Mouse (Mus musculus) frontal cortex, postnatal 25 days (tissue): ENCODE results near the gene Bco1.

Source experiments
- DNase-seq, 2 experiments: peaks; one replicate each; pipeline ENCODE4 v3.0.0; 2022; ENCODE audit warnings: low spot score in 2 of 2

Gene Bco1

GRCm38 (mm10) chr8:117089802-117090201 lies 5.9 kb upstream of the Bco1 start:
- DNase-seq = no peak

DNA sequence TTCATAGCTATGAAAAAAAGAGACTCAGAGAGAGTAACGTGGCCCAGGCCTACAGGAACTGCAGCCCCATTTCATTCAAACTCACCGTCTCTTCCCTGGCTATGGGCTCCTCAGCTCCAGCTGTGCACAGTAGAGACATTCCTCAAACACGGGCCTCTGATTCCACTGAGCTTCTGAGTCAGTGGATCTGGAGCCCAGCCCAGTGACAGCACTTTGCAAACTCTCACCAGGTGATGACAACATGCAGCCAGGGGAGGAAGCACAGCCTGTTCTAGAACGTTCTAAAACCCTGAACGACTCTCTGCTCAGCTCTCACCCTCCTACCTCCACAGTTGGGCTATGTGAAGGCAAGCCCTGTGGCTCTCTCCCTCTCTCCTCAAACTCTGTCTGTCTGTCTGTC lies 1.6 kb upstream of the Bco1 start:
- DNase-seq = peak in 1 of 2 experiments; percentile 17

GRCm38 (mm10) chr8:117097051-117097563 lies 1.5 kb downstream of the Bco1 start:
- no peak for DNase-seq

- no peak for DNase-seq
Observed at GRCm38 (mm10) chr8:117097564-117098191, 2.0 kb downstream of the Bco1 start.

GRCm38 (mm10) chr8:117107533-117107932 lies 11.9 kb downstream of the Bco1 start:
- peak; percentile 65 to 71 for DNase-seq

DNA sequence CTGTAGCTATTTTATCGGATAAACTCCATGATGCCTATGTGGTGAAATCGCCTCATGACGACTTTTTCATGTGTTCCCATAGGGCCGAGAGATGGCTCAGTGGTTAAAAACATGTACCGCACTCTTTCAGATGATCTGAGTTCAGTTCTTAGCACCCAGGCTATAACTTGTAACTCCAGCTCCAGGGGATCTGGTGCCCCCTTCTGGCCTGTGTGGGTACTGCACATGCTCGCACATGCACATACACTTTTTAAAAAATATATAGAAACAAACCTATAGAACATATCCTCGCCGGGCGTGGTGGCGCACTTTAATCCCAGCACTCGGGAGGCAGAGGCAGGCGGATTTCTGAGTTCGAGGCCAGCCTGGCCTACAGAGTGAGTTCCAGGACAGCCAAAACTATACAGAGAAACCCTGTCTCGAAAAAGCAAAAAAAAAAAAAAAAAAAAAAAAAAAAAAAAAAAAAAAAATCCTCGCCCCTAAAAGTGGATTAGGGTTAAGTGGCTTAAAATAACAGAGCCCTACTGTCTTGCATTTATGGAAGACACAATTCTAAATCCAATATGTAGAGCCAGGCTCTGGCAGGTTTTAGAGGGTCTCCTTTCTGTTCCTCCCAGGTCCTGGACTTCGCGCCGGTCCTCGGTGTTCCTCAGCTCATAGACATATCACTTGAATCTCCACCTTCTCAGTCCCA lies 13.5 kb downstream of the Bco1 start:
- DNase-seq = no peak

DNA sequence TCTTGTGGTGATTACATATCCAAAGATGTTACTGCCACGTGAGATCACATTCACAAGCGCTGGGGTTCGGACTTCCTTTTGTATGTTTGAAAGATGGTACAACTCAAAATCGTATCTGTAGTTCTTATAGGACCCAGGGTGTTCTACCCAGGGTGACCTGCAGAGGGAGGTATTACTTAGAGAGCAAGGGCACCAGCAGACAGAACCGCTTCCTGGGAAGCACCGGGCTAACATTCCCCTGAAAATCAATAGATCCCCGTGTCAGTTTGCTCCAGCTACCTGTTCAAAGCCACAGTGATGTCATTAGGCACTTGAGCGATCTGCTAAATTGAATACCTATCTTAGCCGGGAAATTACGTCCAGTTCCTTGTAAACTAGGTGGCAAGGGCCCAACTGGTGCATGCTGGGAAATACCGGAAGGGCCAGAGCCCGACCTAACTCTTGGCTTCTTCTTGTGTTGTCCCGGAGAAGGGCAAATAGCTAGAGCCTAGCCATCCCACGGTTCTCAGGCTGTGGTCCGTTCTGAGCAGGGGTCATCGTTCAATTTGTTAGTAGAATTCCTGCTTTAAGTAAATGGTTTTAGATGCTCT lies 14.2 kb downstream of the Bco1 start:
- peak; percentile 21 to 28 for DNase-seq

GRCm38 (mm10) chr8:117111641-117112040 lies 16.0 kb downstream of the Bco1 start:
- no peak for DNase-seq

DNA sequence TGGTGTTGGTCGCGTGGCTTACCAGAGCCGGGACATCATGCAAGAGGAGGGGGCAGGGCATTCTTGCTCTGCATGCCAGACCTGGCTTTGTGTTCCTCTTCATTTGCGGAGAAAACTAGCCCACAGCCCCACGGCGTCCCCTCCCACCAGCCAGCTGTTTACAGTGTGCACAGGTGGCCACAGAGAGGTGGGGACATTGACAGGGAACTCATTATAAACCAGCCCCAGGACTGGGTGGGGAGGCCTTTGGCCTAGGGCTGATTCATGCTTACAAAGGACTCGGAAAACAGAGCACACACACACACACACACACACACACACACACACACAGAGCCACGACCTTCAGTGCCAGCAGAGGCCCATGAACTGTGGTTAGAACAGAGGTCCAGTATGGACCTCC lies 16.6 kb downstream of the Bco1 start:
- no peak for DNase-seq

GRCm38 (mm10) chr8:117115094-117115493 lies 19.4 kb downstream of the Bco1 start:
- DNase-seq = no peak

- no peak for DNase-seq
Observed at GRCm38 (mm10) chr8:117115676-117116446, 20.2 kb downstream of the Bco1 start.

GRCm38 (mm10) chr8:117116534-117116933 lies 20.9 kb downstream of the Bco1 start:
- DNase-seq = no peak

GRCm38 (mm10) chr8:117118409-117118808 lies 22.8 kb downstream of the Bco1 start:
- DNase-seq = no peak

GRCm38 (mm10) chr8:117121277-117121676 lies 25.6 kb downstream of the Bco1 start:
- DNase-seq = no peak

GRCm38 (mm10) chr8:117123850-117124633 lies 28.4 kb downstream of the Bco1 start:
- DNase-seq = no peak

DNA sequence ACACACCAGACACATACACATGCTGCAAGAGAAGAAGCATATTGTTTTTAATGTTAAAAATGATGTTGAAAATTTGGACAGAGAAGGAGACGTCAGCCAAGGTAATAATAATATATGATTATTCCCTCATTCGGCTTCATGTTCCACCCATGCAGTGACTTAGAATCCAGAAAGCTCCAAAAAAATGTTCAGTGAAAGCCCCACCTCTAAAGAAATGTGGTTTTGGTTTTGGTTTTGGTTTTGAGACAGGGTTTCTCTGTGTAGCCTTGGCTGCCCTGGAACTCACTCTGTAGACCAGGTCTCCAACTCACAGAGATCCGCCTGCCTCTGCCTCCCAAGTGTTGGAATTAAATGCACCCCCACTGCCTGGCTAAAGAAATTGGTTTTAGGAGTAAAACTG lies 30.2 kb downstream of the Bco1 start:
- no peak for DNase-seq

DNA sequence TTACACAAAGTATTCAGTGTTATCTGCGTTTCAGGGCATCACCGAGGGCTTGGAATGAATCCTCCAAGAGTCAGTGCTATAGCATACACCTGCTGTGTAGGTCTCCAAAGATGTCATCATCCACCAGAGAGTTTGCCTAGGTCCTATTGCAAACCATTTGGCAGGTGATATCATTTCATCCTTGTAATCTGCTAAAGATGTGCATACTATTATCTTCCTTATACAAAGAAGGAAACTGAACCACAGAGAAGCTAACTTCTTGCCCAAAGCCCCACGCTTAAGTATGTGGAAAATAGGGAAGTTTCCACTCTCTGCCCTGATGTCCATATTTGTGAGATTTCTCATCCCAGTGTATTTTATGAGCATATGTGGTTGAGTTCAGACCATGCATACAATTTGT lies 30.8 kb downstream of the Bco1 start:
- no peak for DNase-seq

- no peak for DNase-seq
Observed at GRCm38 (mm10) chr8:117127063-117127462, 31.4 kb downstream of the Bco1 start.

DNA sequence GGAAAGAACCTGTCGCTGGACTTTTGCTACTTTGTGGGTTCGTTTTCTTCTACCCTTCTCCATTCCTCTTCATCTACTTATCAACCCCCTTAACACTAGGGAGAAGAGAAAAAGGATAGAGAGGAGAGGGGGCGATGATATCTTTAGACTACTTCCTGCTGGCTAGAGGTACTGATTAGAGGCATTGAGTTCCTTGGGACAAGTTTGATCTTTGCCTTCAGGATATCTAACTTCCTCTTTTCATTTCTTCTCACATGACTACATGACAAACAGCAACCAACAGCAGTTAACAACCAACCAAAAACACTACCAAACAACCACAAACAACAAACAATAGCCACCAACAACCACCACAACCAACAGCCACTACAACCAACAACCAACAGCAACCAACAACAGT lies 38.0 kb downstream of the Bco1 start:
- no peak for DNase-seq

GRCm38 (mm10) chr8:117136351-117136750 lies 40.7 kb downstream of the Bco1 start:
- DNase-seq = no peak

GRCm38 (mm10) chr8:117136763-117137162 lies 41.1 kb downstream of the Bco1 start:
- DNase-seq = no peak
